ENCODE assay signal across 23 mouse cellular contexts in the genomic region with DNA sequence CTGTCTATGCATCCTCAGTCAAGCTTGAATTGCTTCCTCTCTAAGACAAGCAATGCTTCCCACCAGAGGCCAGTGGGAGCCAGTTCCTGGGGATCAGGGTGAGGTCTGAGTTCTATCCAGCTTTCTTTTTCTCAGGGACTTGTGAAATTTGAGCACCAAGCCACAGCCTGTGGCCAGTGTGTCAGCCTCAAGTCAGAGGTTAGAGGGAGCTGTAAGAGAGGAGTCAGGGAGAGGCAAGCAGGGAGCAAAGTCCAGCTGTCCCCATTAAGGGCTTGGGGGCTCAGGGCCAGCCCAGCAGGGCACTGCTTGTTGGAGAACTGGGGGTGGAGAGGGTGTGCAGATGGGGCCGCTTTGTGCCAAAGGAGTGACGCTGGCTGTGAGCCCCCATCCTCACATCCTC. TPM values are rescaled to one million over a fixed set of nuclear protein-coding genes. Genes with fewer than 3 reads are reported as not detected.
A peak's percentile ranks its signal among the peaks of the same experiment; 100 is the strongest.
DNase-seq lines count a peak whose midpoint lies in the region; ATAC-seq and TF ChIP-seq lines count a peak whose summit lies in the region.
"Had no signal": no experiment of that assay in that cellular context is flagged by ENCODE, and none has a peak within 500 bp of the region (broad histone marks: within the 10 kb centered on the region; RNA-seq: fewer than 3 reads in every experiment).

No protein-coding gene starts in this region.

- no peaks in the 10 kb centered on the region for H3K27me3 ChIP-seq in kidney, postnatal 0 days (ENCODE audit: insufficient read depth, low read length)
- H3K27me3 ChIP-seq in Patski, result no peaks in the 10 kb centered on the region
- no peaks in the 10 kb centered on the region for H3K27me3 ChIP-seq in limb, embryonic 10.5 days (ENCODE audit: low read depth, poor library complexity, severe bottlenecking)
- H3K27me3 ChIP-seq: embryonic facial prominence, embryonic 13.5 days; heart, embryonic 15.5 days; neural tube, embryonic 13.5 days had no signal

- in situ Hi-C loops in Patski (cut with MboI; ENCODE audit: low pct_unique_long_range_greater_than_20kb), result no loop called here

- no peak for TF ChIP-seq CTCF in kidney, postnatal 0 days (IDR thresholded peaks at IDR 0.05; ENCODE audit: low read depth)
- TF ChIP-seq CTCF in Patski (IDR thresholded peaks at IDR 0.05), result no peak

- 0 out of 2 replicates have a peak, but pooled peaks have one; percentile 2 for ATAC-seq in kidney, postnatal 0 days (replicated peaks; ENCODE audit: low FRiP score, low read depth)
- peak; percentile 16 for ATAC-seq in Patski

- POLR2A ChIA-PET in Patski (lab: Charles Lee), result no interaction called here

- WGBS in kidney, postnatal 0 days, result 42% methylated on average over 2 of the region's 2 CpGs
- 81% methylated on average over 2 of the region's 2 CpGs for WGBS in limb, embryonic 10.5 days

- DNase-seq in heart, adult 11 months, result peak; percentile 97
- no peak for DNase-seq in heart, postnatal 10 days
- DNase-seq in kidney, postnatal 0 days (ENCODE audit: low spot score), result peak; percentile 64
- no peak for DNase-seq in kidney, postnatal 10 days
- no peak for DNase-seq in Patski (ENCODE audit: low read depth, low spot score)
- DNase-seq in limb, embryonic 10.5 days (ENCODE audit: low spot score), result no peak
- DNase-seq in ovary, postnatal 36 days (ENCODE audit: low spot score), result no peak
- DNase-seq: cerebellum, postnatal 36 days; kidney, adult 11 months; liver; lung, embryonic 14.5 days; right cerebral cortex, postnatal 4 days had no signal

- CTCF ChIA-PET in Patski (lab: Charles Lee), result interaction anchor here (1.2 kb wide), 1 partner anchor 9 kb away, joined by 3 read pairs; no protein-coding TSS in a partner anchor

- H3K9me3 ChIP-seq in kidney, postnatal 0 days (replicated peaks; ENCODE audit: low read length), result no peaks in the 10 kb centered on the region
- no peaks in the 10 kb centered on the region for H3K9me3 ChIP-seq in limb, embryonic 10.5 days (replicated peaks)
- H3K9me3 ChIP-seq: embryonic facial prominence, embryonic 13.5 days; heart, embryonic 15.5 days; neural tube, embryonic 13.5 days had no signal

- H3K36me3 ChIP-seq in kidney, postnatal 0 days (ENCODE audit: insufficient read depth, low read length), result no peaks in the 10 kb centered on the region
- H3K36me3 ChIP-seq in limb, embryonic 10.5 days, result no peaks in the 10 kb centered on the region
- H3K36me3 ChIP-seq: embryonic facial prominence, embryonic 13.5 days; heart, embryonic 15.5 days; neural tube, embryonic 13.5 days had no signal

- H3K27ac ChIP-seq in kidney, postnatal 0 days, result peak overlapping the region; percentile 42; the same call in 1 of the 2 replicates
- peak overlapping the region; percentile 59 for H3K27ac ChIP-seq in limb, embryonic 10.5 days
- H3K27ac ChIP-seq: embryonic facial prominence, embryonic 13.5 days; heart, embryonic 15.5 days; hindbrain, embryonic 14.5 days; layer of hippocampus, adult 2 months; neural tube, embryonic 13.5 days had no signal

- H3K4me3 ChIP-seq in kidney, postnatal 0 days (replicated peaks; ENCODE audit: low read depth, low read length), result no peak overlapping the region
- H3K4me3 ChIP-seq in limb, embryonic 10.5 days, result no peak overlapping the region
- H3K4me3 ChIP-seq: embryonic facial prominence, embryonic 13.5 days; heart, embryonic 15.5 days; layer of hippocampus, adult 2 months; neural tube, embryonic 13.5 days had no signal

- H3K9ac ChIP-seq in kidney, postnatal 0 days (ENCODE audit: low read depth, low read length), result no peak overlapping the region
- H3K9ac ChIP-seq: embryonic facial prominence, embryonic 13.5 days; heart, embryonic 15.5 days; hindbrain, embryonic 14.5 days; lung, embryonic 14.5 days; neural tube, embryonic 13.5 days had no signal

- intact Hi-C loops in heart, postnatal 10 days (cut with DNase I), result no loop called here

- H3K4me1 ChIP-seq in kidney, postnatal 0 days (replicated peaks; ENCODE audit: insufficient read depth, low read length), result peaks cover 35% of the 10 kb centered on the region
- H3K4me1 ChIP-seq in limb, embryonic 10.5 days, result peaks cover 88% of the 10 kb centered on the region

- H3K4me2 ChIP-seq in kidney, postnatal 0 days (ENCODE audit: low read length), result no peak overlapping the region
- H3K4me2 ChIP-seq: embryonic facial prominence, embryonic 13.5 days; heart, embryonic 15.5 days; hindbrain, embryonic 14.5 days; lung, embryonic 14.5 days; neural tube, embryonic 13.5 days had no signal

RNA-seq across cellular contexts. Expression of a gene that starts 5.0 kb away (rescaled TPM):
- total RNA-seq in heart, postnatal 10 days (2021), result 10 to 100 TPM; 24.4 to 25.0 TPM
- 13.5 and 14.7 TPM in 2 replicates for polyA plus RNA-seq in kidney, postnatal 0 days (2015; fragmentation: Nextera tagmentation; extraction: Ambion mirVana)
- polyA plus RNA-seq in Patski (2021), result 20.4 TPM
- polyA plus RNA-seq in limb, embryonic 10.5 days (2016; fragmentation: Nextera tagmentation; extraction: Ambion mirVana), result 28.5 and 34.2 TPM in 2 replicates

RNA-seq across cellular contexts. Expression of a gene that starts 16.0 kb away (rescaled TPM):
- total RNA-seq in heart, postnatal 10 days (2021), result 10 to 100 TPM; 12.9 to 14.1 TPM
- polyA plus RNA-seq in kidney, postnatal 0 days (2015; fragmentation: Nextera tagmentation; extraction: Ambion mirVana), result 22.0 and 24.6 TPM in 2 replicates
- 11.5 TPM for polyA plus RNA-seq in Patski (2021)
- polyA plus RNA-seq in limb, embryonic 10.5 days (2016; fragmentation: Nextera tagmentation; extraction: Ambion mirVana), result 19.5 and 20.3 TPM in 2 replicates

RNA-seq across cellular contexts. Expression of a gene that starts 24.0 kb away (rescaled TPM):
- total RNA-seq in heart, postnatal 10 days (2021), result 100 to 1,000 TPM in 1 of 2 experiments, 10 to 100 TPM in 1; 90.6 to 123 TPM
- not detected in 2 replicates for polyA plus RNA-seq in kidney, postnatal 0 days (2015; fragmentation: Nextera tagmentation; extraction: Ambion mirVana)
- polyA plus RNA-seq in Patski (2021), result 0.68 TPM
- polyA plus RNA-seq in limb, embryonic 10.5 days (2016; fragmentation: Nextera tagmentation; extraction: Ambion mirVana), result 0.39 TPM in 1 of 2 replicates, not detected in the other
- total RNA-seq: adrenal gland, postnatal 4 days; layer of hippocampus, adult 2 months; left cerebral cortex, adult 8-10 months; megakaryocyte, adult 5-6 weeks; midbrain, postnatal 0 days had no signal
- polyA plus RNA-seq: embryonic facial prominence, embryonic 13.5 days; forebrain, embryonic 11.5 days; frontal cortex, adult 2 months; heart, embryonic 15.5 days; lung, embryonic 14.5 days had no signal

RNA-seq across cellular contexts. Expression of a gene that starts 26.5 kb away (rescaled TPM):
- total RNA-seq in heart, postnatal 10 days (2021), result 100 to 1,000 TPM; 189 to 244 TPM
- 8.7 and 10.9 TPM in 2 replicates for polyA plus RNA-seq in kidney, postnatal 0 days (2015; fragmentation: Nextera tagmentation; extraction: Ambion mirVana)
- polyA plus RNA-seq in Patski (2021), result 8.2 TPM
- polyA plus RNA-seq in limb, embryonic 10.5 days (2016; fragmentation: Nextera tagmentation; extraction: Ambion mirVana), result 14.3 and 16.8 TPM in 2 replicates

RNA-seq across cellular contexts. Expression of a gene that starts 51.5 kb away (rescaled TPM):
- total RNA-seq in heart, postnatal 10 days (2021), result 10 to 100 TPM; 15.3 to 18.3 TPM
- polyA plus RNA-seq in kidney, postnatal 0 days (2015; fragmentation: Nextera tagmentation; extraction: Ambion mirVana), result 3.4 and 3.8 TPM in 2 replicates
- 19.2 TPM for polyA plus RNA-seq in Patski (2021)
- polyA plus RNA-seq in limb, embryonic 10.5 days (2016; fragmentation: Nextera tagmentation; extraction: Ambion mirVana), result 3.6 and 4.5 TPM in 2 replicates

Comparison
In these comparisons a context has a peak if more than half of its experiments do, and no peak if none do; other contexts are left out.
1. DNase-seq: peak in heart, adult 11 months (single experiment) and kidney, postnatal 0 days (single experiment); none in heart, postnatal 10 days (0 of 2), kidney, postnatal 10 days (single experiment), Patski (single experiment), limb, embryonic 10.5 days (single experiment) and ovary, postnatal 36 days (single experiment).